Mouse (Mus musculus): ENCODE measurements at regions not wholly inside any gene's neighbourhood (a gene's known extent, or its start where the extent isn't known, plus 50 kb on each side); places are given as distances from the start of the nearest gene placed in this dataset.

DNA sequence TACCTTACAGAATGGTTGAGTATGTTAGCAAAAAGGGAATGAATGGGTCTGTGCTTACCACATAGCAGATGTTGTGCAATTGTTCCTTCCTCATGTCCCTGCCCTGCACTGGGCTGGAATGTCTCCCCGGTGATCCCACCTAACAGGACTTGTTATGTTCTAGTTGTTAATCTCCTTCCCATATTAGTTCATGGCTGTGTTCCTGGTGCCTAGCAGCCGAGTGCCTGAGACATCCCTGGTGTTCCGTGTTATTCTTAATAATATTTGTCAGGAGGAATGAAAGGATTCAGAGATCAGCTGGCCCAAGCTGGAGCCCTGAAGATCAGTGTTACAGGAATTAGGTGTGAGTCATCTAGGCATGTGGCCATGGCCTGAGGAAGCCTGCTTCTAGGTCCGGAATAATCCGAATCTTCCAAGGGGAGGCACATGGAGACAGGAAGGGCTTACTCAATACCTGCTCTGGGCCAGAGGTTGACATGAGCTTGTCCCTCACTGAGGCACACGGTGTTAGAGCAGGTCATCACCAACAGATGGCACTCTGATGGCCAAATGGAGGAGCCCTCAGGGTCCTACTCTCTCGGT, 171.2 kb downstream of the 4933412E24Rik start:
- DNase-seq (ENCODE audit: inconsistent age in 2 of 2, low spot score in 1 of 2), result peak in 1 of 2 experiments; percentile 85

DNA sequence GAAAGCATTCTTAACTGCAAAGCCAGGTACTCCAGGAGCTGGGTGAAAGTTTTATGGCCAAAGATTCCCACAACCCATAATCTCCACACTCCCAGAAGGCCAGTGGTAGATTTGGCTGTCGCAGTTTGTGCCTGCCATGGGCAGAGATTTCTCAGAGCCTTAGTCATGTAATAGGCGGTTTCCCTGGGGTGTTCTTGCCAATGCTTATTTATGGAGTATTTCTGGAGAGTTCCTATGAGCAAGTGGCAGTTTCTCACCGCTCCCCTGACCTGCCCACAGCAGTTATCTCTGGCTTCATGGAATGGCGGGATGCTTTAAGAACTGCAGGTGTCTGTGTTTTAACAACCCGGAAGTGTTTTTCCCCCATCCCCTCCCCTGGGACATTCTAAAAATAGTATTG, 179.8 kb downstream of the 4933412E24Rik start:
- DNase-seq (ENCODE audit: inconsistent age in 2 of 2, low spot score in 1 of 2), result no peak

DNA sequence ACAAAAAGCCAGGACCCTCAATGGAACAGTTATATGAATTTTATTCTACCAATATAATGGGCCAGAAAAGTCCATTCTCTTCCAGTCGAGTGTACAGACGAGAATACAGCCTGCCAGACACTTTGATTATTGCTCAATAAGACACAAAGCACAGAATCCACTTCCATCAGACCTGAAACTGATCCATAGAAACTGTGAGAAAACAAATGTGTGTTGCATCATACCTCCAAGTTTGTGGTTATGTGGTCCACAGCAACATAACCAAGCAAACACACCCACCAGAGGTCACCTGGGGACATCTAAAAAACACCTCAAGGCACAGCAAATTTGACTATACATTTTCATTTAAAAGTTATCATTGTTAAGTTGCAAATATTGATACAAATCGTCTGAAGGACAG, 183.2 kb downstream of the 4933412E24Rik start:
- no peak for DNase-seq (ENCODE audit: inconsistent age in 2 of 2, low spot score in 1 of 2)

DNA sequence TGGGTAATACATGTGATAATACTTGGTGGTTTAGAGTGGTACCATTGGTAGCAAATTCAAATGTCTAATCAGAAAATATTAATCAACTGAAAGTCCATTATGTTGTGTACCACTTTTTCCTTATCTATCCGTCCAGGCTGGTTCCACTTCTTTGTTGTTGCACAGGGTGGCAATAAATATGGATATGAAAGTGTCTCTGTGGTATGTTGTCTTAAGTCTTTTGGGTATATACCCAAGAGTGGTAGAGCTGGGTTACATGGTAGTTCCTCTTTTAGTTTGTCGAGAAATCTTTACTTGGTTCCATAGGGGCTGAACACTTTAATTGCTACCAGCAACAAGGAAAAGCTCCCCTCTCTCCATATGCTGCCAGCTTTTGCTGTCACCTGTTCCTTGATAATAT, 184.9 kb downstream of the 4933412E24Rik start:
- no peak for DNase-seq (ENCODE audit: inconsistent age in 2 of 2, low spot score in 1 of 2)

DNA sequence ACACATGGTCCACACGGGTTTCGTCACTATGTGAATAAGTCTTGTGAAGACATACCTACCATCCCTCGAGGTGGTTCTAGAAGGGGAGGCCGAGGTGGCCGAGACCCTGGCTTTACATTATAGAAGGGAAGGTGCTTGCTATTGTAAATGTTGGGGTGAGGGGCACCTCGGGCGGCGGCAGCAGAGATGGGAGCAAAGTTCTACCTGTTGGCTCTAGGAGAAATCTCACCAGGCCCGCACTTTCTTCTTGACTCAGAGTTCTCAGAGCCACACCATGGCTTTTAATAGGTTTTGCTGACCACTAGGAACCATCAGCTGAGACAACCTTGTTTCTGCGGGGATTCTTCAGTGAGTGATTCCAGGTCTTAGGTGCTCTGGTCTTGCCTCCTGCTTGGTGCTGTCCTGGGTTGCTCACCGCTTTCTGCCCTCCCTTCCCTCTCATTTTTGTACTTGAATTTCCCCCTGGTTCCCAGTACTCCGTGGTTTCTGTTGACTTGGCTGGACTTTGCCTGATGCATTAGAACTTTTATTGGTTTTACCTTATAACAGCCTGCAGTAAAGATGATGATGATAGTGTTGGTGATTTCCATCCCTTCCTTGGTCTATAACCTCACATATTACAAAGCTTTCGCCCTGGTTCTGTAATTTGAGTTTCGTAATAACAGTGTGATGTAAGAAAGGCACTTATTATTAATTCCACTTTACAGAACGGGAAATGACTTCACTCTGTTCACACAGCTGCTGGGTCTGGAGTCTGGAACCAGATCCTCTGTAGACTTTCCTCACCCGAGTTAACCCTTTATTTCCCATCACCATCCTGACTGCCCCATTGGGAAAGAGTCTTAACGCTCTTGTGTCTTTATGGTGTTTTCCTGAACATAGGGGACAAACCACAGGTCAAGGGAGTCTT, 185.6 kb downstream of the 4933412E24Rik start:
- DNase-seq (ENCODE audit: inconsistent age in 2 of 2, low spot score in 1 of 2), result no peak

DNA sequence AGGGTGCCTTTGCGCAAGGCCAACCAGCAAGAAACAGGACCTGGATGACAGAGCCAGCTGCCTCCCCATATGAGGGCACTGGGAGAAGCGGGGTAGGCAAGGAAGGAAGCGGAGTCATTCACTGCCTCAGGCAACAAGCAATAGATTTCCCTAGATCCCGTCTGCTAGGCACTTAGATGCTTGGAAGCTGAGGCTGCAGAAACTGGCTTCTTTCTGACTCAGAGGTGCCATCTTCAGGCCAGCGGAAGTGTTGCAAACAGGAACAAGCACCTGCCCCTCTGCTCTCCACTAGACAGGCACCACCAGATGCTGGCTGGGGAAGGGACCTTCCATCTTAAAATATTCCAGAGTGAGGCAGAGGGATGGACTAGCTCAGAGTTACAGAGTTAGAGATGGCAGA, 188.0 kb downstream of the 4933412E24Rik start:
- DNase-seq (ENCODE audit: inconsistent age in 2 of 2, low spot score in 1 of 2), result peak; percentile 77 to 93

DNA sequence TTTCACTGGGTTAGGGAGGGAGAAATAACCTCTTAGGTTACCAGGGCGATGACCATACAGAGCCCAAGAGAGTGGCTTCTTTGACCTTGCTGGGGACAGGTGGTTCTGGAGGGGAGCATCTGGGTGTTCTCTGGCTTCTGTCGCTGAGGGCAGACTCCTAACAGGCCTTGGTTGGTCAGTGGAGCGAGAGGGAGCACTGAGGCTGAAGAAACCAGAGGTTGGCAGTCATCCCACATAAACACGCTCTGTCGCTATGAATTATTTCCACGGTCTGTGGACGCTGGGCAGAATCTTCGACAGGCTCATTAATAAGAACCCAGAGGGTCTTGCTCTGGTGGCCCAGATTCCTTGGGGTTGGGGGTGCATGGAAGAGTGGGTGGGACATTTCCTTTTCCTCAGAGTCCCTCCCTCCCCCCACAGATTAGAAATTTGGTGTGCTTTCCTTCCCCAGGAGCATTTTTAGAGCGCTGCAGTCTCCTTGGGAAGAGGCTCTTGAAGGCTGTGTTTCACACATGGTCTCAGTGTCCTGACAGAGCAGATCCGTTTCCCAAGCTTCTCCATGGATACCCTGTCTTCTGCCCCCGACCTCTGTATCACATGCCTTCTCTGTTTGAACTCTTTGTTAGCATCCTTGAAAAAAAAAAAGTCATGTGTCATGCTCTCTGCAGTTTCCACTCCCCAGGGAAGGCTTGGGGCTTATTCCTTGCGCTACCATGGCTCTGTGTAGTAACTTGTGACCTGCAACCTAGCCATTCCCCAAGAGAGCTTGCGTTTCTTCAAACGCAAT, 190.1 kb downstream of the 4933412E24Rik start:
- DNase-seq (ENCODE audit: inconsistent age in 2 of 2, low spot score in 1 of 2), result peak in 1 of 2 experiments; percentile 61

DNA sequence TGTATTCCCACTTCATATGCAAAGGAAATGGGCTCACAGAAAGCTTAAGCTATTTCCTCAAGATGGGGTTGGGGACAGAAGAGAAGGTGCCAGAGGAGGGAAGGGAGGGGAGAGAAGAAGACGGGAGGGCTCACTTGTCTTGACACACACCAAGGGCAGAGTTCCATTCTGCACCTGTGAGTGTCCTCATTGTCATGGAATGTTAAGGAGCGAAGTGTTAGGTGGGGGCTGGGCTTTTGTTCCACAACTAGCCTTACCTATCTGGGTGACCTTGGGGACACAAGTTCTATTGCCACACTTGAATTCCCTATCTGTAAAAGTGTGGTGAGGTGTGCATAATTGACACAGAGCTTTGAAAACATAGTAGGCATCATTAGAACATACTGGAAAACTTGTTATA, 192.5 kb downstream of the 4933412E24Rik start:
- DNase-seq (ENCODE audit: inconsistent age in 2 of 2, low spot score in 1 of 2), result no peak

DNA sequence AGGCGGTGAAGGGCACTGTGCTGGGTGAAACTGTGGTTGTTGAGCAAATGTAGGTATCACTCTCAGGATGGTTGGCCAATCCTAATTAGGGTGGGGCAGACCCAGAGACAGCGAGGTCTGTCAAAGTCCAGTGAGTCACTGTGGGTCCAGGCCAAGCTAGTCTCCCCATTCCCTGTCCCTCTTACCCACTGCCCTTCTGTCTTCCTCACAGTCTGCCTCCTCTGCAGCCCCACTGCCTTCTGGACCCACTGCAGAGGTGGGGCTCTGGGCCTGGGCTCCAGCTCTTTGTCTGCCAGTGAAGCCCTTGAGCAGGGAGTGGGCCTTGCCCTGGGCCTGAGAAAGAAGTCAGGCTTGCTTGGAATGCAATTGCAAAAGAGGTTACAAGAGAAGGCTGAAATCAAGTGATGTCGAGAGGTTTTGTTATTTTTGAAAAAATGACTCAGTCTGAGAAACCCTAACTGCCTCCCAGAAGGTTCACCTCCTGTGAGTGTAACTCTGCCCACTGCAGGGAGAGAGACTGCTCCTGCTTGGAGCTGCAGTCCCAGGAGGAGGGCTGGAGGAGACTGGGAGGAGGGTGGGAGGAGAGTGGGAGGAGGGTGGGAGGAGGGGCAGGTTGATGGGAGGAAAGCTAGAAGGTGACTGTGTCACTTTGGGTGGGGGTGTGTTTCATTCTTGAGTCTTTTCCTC, 193.3 kb downstream of the 4933412E24Rik start:
- peak in 1 of 2 experiments; percentile 83 for DNase-seq (ENCODE audit: inconsistent age in 2 of 2, low spot score in 1 of 2)

DNA sequence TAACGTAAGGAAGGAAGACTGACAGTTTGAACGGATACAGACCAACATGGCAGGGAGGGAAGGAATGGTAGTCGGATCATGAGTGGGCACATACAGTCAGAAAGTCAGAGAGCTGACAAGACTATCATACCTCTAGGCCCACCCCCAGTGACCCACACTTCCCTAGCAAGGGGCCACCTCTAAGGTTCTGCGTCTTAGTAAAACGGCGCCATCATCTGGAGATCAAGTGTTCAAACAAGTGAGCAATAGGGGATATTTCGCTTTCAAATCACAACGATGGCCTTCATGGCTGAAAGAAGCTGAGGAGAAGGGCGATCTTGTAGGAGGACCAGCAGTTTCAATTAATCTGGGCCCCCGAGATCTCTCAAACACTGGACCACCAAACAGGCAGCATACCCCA, 196.1 kb downstream of the 4933412E24Rik start:
- no peak for DNase-seq (ENCODE audit: inconsistent age in 2 of 2, low spot score in 1 of 2)

DNA sequence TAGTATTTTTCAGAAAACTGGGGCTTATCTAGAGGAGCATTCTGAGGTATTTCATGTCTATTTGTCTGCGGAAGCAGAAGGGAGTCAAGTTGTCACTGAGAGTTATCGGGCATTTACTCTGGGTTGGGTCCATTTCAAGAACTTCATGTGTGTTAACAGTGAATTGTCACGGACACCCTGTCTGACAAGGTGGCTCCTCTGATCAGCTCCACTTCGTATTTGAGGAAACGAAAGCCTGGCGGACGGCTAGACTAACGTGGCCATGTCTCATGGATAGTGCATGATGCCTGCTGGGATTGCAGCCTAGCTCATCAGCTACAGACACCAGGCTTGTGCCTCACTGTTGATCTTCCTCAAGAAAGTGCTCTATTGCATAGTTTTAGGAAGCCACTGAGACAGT, 200.4 kb downstream of the 4933412E24Rik start:
- DNase-seq (ENCODE audit: inconsistent age in 2 of 2, low spot score in 1 of 2), result no peak

DNA sequence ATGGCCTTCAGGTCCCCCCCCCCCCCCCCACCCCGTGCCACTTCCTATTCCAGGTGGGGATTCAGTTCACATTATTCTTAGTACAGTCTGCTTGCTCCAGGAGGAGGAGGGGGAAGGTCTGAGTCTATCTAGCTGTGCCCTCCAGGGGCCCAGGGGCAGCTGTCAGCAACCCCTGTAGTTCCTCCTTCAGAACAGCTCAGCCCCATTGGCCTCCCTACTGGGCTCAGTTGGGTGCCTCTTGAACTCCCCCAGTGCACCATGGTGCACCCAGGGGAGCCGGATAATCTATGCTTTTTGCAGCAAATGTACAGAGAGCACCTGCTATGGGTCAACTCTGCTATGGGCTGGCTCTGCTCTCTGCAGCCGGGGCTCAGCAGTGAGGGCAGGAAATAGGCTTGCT, 204.8 kb downstream of the 4933412E24Rik start:
- no peak for DNase-seq (ENCODE audit: inconsistent age in 2 of 2, low spot score in 1 of 2)

DNA sequence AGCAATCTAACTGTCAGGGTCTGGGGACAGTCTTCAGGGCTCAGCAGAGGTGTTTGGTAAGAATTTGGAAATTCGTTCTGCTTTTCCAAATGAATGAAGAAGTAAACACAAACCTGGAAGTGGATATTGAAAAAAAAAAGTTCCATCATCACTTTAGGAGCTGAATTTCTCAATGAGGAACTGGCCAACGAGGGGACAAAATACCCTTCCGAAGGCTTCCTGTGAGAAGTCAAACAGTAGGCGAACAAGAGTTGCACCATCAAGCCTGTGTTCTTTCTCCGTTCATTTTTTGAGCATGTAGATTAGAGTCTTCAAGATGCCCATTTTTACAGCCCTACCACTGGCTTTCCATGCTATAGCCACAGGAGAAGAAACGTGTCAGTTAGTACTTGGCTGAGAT, 207.1 kb downstream of the 4933412E24Rik start:
- no peak for DNase-seq (ENCODE audit: inconsistent age in 2 of 2, low spot score in 1 of 2)

DNA sequence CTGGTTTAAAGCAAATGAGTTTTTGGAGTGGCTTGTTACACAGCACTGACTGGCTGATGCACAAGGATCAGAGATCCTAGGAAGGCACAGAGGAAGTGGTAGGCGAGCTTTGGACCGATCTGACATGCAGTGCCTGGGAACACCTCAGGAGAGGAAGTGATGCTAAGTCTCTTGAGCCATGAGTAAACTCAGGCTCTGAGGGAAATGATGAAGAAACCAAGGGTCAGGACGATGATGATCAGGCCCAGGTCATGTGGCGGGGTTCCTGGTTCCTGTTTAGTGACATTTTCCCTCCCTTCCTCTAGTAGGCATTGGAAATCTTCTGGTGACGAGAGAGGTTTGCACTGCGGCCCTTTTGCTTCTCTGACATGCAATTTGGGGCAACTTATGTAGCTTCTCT, 208.7 kb downstream of the 4933412E24Rik start:
- DNase-seq (ENCODE audit: inconsistent age in 2 of 2, low spot score in 1 of 2), result no peak

DNA sequence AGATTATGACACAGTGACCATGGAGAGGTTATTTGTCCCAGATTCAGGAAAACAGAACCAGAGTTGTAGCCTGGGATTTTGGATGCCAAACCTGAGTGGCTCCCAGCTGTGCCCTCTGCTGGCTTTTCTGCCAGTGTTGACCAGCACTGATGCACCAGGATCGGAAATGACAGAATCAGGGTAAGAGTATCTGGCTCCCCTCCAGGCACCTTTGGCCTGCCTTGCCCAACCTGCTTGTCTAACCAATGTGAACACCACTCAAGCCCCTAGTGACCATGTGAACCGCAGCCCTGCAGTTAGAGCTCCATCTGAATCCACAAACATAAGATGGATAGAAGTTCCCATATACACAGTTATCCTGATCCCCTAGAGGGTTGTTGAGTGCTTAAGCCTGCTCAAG, 210.6 kb downstream of the 4933412E24Rik start:
- DNase-seq (ENCODE audit: inconsistent age in 2 of 2, low spot score in 1 of 2), result no peak

DNA sequence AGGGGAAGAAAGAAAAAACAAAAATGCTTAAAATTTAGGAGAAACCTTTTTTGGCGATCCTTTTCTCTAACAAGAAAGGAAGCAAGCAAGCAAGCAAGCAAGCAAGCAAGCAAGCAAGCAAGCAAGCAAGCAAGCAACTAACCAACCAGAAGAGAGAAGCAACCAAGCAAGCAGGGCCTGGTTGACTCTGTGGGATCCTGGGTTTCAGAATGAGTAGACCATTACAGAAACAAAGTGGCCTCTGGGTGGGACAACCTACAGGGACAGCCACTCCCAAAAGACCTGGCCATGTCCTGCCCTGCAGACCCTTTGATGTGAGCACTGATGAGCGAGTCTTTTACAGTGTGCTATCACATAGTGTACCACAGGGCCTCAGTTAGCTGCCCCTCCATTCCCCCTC, 211.6 kb downstream of the 4933412E24Rik start:
- no peak for DNase-seq (ENCODE audit: inconsistent age in 2 of 2, low spot score in 1 of 2)

DNA sequence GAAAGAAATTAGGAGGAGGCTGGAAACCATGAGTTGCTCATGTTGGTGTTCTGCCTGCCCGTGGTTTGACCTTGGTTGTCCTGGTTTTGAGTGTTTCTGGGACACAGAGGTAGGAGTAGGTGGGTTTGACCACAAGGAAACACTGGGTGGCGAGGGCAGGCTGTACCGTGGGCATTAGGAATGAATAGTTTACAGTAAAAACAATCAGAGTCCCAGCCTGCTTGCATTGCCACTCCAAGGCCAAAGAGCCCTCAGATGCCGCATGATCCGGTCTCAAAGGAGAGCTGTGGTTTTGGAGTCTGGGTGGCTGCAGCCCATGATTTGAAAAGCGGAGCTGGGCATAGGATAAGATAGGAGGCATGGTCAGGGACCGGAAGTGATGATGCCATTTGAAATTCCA, 212.0 kb downstream of the 4933412E24Rik start:
- no peak for DNase-seq (ENCODE audit: inconsistent age in 2 of 2, low spot score in 1 of 2)

DNA sequence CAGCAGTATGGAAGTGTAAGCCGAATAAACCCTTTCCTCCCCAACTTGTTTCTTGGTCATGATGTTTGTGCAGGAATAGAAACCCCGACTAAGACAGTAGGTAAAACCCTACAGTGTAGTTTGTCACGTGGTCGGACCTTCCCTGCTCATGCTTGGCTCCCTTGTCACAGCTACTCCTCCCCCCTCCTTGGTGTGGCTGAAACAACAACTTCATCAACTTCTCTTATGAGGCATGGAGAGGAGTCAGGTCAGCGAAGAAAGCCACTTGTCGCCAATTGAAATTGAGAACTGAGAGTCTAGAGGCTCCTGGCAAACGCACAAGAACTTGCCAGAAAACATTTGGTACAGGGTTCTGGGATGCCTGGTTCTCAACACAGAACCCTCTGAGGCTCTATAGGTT, 214.1 kb downstream of the 4933412E24Rik start:
- DNase-seq (ENCODE audit: inconsistent age in 2 of 2, low spot score in 1 of 2), result no peak

DNA sequence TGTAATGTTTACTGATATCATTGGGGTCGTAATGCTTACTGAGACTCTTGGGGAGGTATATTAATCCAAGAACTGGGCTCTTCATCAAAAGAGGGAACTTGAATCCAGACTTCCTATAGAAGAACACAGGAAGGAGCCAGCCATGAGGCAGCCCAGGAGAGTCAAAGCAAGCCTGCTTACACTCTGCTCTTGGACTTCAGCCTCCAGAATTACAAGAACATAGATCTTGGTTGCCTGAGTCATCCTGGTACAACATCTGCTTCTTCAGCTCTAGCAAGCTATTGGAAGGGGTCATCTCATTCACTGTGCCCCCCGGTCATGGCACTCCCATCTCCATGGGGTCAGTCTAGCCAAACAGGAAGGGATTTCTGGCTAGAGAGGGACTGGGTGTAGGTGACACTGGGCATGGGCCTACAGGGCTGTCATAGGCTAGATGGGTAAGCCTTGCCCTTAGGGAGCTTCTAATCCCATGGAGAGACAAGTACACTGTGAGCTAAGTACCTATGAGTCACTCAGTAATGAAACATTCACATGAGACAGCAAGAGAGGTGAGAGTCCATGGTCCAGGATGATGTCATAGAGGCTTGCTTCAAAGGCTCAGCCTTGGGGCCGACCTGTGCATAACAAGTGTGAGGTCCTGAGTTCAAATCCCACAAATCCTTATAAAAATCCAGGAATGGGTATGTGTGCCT, 217.1 kb downstream of the 4933412E24Rik start:
- DNase-seq (ENCODE audit: inconsistent age in 2 of 2, low spot score in 1 of 2), result peak in 1 of 2 experiments; percentile 69

DNA sequence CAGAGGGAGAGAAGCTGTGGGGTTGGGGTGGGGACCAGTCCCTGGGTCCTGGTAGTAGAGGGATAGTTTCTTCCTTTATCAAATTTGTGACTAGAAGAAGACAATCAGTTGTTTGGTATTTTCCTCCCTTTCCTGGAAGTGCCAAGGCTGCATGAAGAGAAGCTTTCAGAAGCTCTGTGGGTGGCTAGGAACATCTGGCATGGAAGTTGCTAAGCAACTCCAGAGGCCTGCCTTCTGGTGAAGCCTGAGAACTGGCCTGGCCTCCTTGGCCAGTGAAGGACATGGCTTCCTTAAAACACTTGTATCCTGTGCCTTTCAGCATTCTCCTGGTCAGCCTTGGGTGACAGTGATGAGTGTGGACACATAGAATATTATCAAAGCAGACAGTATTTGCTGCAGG, 217.9 kb downstream of the 4933412E24Rik start:
- DNase-seq (ENCODE audit: inconsistent age in 2 of 2, low spot score in 1 of 2), result no peak

DNA sequence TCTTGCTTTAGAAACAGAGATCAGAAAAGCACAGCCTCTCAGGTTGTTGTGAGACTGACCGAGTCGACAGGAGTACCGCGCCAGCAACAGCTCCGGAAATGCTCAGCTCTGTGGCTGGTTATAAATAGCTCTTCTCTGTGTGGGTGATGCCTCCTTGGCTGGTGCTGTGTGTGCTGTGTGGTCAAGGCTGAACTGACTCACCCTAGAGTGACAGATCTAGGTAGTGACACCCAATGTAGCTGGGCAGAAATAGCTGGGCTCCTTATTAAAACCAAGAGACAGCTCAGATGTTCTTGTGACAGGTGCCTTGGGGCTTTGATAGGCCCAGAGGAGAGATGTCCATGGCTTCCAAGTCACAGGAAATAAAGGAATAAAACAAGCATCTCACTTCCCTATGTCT, 220.7 kb downstream of the 4933412E24Rik start:
- DNase-seq (ENCODE audit: inconsistent age in 2 of 2, low spot score in 1 of 2), result peak; percentile 82 to 92
